Mouse (Mus musculus): ENCODE data around the gene Fsd2. TPM values are rescaled to one million over a fixed set of nuclear protein-coding genes. Genes with fewer than 3 reads are reported as not detected.

The Fsd2 gene
- total RNA-seq, 2 experiments from 2014 or later = 195 to 220 TPM

- no peak for DNase-seq
Measured at GRCm38 (mm10) chr7:81542934-81543333, 23.8 kb downstream of the Fsd2 start.

DNA sequence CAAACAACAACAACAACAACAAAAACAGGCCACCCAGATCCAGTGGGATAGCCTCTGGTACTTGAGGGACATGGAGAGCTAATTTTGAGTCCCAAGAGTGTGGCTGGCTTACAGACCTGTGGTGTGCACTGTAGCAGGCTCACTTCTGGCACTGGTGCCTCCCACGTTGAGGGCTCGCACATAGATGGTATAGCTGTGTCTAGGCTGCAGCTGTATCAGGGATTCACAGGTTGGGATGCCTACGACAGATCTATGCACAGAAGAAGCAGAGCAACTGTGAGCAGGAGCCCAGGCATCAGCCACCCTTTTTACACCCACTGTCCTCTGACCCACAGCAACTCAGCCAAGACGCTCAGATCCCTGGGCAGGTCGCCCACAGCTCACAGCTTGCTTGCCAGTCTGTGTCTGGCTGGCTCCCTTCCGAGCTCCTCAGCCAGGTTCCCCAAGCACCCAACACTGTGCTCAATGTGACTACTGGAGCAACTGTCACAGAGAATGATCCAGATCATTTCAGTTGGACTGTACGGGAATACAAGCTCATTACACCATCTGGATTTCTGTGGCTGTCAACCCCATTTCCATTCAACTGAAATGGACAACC lies 24.7 kb downstream of the Fsd2 start:
- peak; percentile 86 for DNase-seq

DNA sequence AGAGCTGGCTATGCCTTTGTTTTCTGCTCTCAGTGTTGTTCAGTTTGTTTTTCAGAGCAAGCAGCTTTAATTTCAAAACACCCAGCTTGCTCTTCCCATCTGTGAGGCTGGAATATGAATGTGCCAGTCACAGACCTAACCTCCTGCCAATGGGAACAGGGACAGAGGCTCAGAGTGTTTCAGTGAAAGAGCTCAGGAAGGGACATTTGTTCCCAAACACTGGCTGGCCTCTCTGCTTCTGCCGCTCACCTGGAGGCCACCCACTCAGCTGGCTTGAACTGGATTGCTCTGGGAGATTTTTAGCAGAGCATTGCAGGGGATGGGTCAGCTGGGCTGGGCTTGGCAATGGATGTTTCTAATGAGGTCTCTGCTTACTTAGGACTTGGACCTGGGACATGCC lies 25.7 kb downstream of the Fsd2 start:
- no peak for DNase-seq

- DNase-seq = no peak
Measured at GRCm38 (mm10) chr7:81539565-81539964, 27.2 kb downstream of the Fsd2 start.

DNA sequence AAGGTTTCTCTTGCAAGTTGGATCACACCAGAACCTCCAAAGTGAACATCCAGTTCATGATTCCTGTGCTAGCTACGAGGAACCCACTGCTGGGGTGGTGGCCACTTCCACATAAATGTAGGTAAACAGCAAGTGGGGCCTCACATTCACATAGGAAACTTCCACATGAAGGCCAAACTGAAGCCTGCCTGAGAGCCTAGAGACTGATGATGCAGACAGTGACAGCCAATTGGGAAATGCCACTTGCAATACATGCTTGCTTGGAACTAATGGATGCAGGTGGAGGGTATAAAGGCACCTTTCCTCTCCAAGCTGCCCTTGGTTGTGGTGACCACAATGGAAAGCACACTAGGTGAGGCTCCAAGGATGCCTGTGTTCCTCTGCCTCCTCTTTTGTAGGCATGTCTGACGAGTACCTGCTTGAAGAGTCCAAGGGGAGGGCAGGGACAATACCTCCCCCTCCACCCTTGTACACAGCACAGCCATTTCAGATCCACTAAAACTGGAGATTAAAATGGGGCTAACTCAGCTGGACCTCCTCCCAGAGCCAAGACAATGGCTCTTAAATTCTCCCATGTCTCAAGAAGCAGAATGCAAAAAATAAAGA lies 28.6 kb downstream of the Fsd2 start:
- DNase-seq = no peak

GRCm38 (mm10) chr7:81536478-81536877 lies 30.3 kb downstream of the Fsd2 start:
- DNase-seq = no peak

- no peak for DNase-seq
Measured at GRCm38 (mm10) chr7:81531462-81531861, 35.3 kb downstream of the Fsd2 start.

- no peak for DNase-seq
Measured at GRCm38 (mm10) chr7:81528918-81529317, 37.8 kb downstream of the Fsd2 start.

DNA sequence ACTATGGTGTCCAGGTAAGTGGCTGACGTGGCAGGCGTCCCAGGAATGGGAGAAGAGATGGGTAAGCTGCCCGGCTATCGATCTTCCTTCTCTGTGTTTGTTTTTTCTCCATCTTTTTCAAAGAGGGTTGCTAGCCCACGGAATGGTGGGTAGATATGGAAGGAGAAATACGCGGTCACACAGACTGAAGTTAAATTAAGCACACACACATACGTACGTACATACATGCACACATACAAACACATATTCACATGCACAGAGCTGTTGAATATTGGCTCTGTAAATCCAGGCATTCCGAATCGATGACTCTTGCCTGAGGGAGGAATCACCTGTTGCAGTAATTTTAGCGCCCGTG lies 43.1 kb downstream of the Fsd2 start:
- no peak for DNase-seq

DNA sequence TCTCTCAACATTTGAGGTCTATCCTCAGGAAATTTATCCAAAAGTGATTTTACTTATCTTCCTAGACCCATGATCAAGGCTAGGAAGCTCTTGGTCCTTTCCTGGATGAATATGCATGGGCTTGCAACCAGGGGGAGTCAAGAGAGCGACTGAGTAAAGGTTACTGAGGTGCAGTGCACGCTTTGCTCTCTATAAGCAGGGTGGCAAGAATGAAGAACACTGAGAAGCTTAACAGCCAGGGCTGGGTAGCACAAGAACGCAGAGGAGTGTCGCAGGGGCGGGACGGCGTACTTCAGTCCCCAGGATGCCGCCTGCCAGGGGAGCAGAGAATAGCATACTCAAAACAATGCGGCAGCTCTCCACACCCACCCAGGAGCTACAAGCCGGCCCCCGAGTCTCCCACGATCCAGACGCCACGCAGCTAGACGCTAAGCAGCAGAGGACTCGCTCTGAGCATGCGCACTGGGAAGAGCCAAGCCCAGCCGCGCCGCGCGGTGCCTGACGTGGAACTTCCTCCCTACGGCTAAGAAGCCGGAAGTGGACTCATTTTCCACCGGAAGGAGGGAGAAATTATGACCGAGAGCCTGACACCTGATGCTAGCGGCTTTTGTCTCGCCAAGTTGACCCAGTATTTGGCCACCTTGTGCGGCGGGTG lies 43.6 kb downstream of the Fsd2 start:
- peak; percentile 86 for DNase-seq

DNA sequence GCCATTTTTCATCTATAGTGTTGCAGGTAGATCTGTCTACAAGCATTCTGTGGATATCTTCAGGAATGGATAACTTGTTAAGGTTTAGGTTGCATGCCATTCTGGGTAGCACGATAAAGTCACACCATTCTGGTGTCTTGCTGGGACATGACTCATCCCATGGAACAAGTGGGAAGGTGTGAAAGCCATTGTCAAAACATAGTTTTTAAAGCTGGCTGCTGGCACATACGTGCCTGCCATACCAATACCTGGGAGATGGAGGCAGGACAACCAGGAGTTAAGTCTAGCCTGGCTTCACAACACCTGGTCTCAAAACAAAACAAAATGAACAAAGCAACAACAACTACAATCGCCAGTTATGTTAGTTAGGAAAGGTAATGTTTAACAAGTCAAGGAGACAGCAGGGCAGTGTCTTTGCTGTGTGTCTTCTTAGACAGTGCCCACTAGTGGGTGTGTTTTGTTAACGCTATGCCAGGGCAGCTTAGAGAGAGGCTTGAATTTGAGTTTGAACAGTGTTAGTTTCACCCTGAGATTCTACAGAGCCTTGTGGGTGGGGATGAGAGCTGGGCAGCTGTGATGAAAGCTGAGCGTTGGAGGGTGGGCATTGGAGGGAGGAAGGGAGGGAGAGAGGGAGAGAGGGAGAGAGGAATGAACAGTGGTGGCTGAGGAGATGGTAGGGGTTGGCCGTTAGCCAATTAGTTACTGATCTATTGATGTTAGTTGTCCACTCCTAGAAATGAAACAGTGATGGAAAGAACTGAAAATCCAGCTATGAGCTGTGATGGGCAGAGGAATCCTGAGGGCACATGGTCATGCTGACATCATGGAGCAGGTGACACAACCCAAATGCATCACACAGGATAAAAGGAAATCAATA lies 50.4 kb downstream of the Fsd2 start:
- no peak for DNase-seq

- DNase-seq = no peak
Measured at GRCm38 (mm10) chr7:81514906-81515590, 51.7 kb downstream of the Fsd2 start.

DNA sequence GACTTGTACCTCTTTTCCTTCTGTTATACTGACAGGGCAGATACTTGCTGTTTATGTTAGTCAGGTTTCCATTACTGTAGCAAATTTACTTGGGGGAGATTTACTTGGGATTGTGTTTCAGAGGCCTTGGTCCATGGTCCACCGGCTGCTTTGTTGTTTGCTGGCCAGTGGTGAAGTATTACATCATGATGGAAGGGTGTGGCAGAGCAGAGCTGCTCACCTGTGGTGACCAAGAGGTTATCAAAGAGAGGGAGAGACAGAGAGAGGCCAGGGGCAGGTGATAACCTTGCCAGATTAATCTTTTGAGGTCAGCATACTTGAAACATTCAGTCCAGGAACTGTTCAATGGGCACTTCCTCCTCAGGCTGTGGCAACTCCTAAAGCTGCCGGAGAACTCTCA lies 65.7 kb downstream of the Fsd2 start:
- no peak for DNase-seq

DNA sequence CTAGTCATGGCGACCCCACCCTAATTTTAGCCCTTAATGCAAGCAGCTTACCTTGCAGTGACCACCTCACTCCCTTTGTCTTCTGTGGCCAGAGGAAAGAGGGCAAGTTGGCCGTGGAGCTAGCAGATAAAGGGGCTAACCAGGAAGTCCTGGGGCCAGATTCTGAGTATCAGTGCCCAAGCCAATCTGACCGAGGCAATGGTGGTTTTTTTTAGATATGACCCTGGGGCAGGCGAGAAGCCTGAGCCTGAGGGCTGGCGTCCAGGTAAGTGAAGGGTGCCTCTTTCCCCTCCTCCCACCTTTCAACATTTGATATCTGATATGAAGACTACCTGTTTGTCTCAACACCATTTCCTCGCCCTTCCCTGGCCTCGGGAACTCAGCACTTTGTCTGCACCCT lies 68.6 kb downstream of the Fsd2 start, which contains the start of gene BC048679:
Gene BC048679, minus strand, starts transcription at position 101 of the 400 bp plus-strand sequence.
- no peak for DNase-seq

GRCm38 (mm10) chr7:81497171-81497570 lies 69.6 kb downstream of the Fsd2 start:
- DNase-seq = no peak

GRCm38 (mm10) chr7:81493331-81494021 lies 73.3 kb downstream of the Fsd2 start, which contains the start of gene Ap3b2:
Gene Ap3b2, minus strand, starts transcription at chr7:81493925.
- DNase-seq = peak; percentile 79

- no peak for DNase-seq
Measured at GRCm38 (mm10) chr7:81492628-81493027, 74.1 kb downstream of the Fsd2 start.

DNA sequence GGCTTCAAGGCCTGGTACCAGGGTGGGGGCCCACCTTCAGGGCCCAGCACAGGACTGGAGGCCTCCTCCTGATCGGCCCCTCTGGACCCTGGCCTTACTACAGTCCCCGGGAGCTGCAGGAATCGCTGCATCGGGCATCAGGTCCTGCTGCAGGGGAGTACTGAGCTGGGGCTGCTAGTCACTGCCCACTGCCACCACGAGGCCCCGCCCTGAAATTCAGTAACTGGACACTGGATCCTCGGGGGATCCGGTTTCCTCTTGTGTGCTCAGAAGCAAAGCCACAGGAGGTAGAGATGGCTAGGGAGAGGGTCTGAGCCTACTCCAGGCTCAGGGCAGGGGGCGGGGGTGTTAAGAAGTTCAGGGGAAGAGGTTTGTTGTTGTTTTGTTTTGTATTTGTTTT lies 77.1 kb downstream of the Fsd2 start:
- DNase-seq = no peak

All from gastrocnemius, postnatal 10 days (tissue).